Mouse (Mus musculus) hindbrain, embryonic 11.5 days (tissue): ENCODE data around the gene Pde10a. TPM values are rescaled to one million over a fixed set of nuclear protein-coding genes. Genes with fewer than 3 reads are reported as not detected.

Experiments
- ATAC-seq: fragments of 200-750 bp; cut with Nextera tagmentation; 2 replicates; pipeline ENCODE4 v1.8.0; 2017; ENCODE audit warnings: mild to moderate bottlenecking, moderate TSS enrichment, moderate library complexity; ENCODE audit not compliant: low FRiP score
- DNase-seq: peaks from one replicate; pipeline ENCODE4 v3.0.0-alpha.2; 2015; ENCODE audit warnings: low spot score
- H3K27ac ChIP-seq: fragments of 300-500 bp; sonication (generic); 2 replicates; pipeline ENCODE4 v1.5.1; 2014; ENCODE audit warnings: mild to moderate bottlenecking, low read depth, low read length
- H3K27me3 ChIP-seq: fragments of 300-500 bp; sonication (generic); 2 replicates; pipeline ENCODE4 v1.6.1; 2014; ENCODE audit warnings: mild to moderate bottlenecking, low read length, moderate library complexity, mixed read lengths; ENCODE audit not compliant: control insufficient read depth, insufficient read depth
- H3K36me3 ChIP-seq: fragments of 300-500 bp; sonication (generic); 2 replicates; pipeline ENCODE4 v1.6.1; 2014; ENCODE audit warnings: mild to moderate bottlenecking, low read length, moderate library complexity, mixed read lengths; ENCODE audit not compliant: control insufficient read depth, insufficient read depth
- H3K4me1 ChIP-seq: fragments of 300-500 bp; sonication (generic); replicated peaks from 2 replicates; pipeline ENCODE4 v1.6.1; 2014; ENCODE audit warnings: low read length, mixed read lengths; ENCODE audit not compliant: control insufficient read depth, insufficient read depth
- H3K4me2 ChIP-seq: fragments of 300-500 bp; sonication (generic); replicated peaks from 2 replicates; pipeline ENCODE4 v1.6.1; 2014; ENCODE audit warnings: mild to moderate bottlenecking, low read depth, low read length
- H3K4me3 ChIP-seq: fragments of 300-500 bp; sonication (generic); 2 replicates; pipeline ENCODE4 v1.5.1; 2014; ENCODE audit warnings: low read depth, low read length
- H3K9ac ChIP-seq: fragments of 300-500 bp; sonication (generic); 2 replicates; pipeline ENCODE4 v1.6.1; 2014; ENCODE audit warnings: low read depth, low read length
- H3K9me3 ChIP-seq: fragments of 300-500 bp; sonication (generic); 2 replicates; pipeline ENCODE4 v1.6.1; 2016; ENCODE audit warnings: low read length; ENCODE audit not compliant: control insufficient read depth
- WGBS: fragments of 180-500 bp; shearing (Covaris S2); extraction: QIAGEN DNeasy Blood & Tissue Kit; methylation state at CpG from one replicate; pipeline ENCODE4 v1.1.7; 2014; 5-methylcytosine and 5-hydroxymethylcytosine counted together
- polyA plus RNA-seq: library from polyadenylated mRNA; unstranded; fragments of >200 nt; fragmentation: Nextera tagmentation; extraction: Ambion mirVana; gene quantifications from 2 replicates; pipeline ENCODE4 v1.2.1, GENCODE M21; 2014

Gene Pde10a
- polyA plus RNA-seq, 1 experiment from 2014 or later: 7.6 TPM

- H3K27ac ChIP-seq: no peak overlapping the region
- 96% methylated on average over 6 of the region's 6 CpGs for WGBS
- DNase-seq (no peak), ATAC-seq (no peak)
- H3K27me3 ChIP-seq: no peaks in the 10 kb centered on the region
- no peaks in the 10 kb centered on the region for H3K36me3 ChIP-seq
- H3K9me3 ChIP-seq: no peaks in the 10 kb centered on the region
- H3K9ac ChIP-seq: no peak overlapping the region
- no peak overlapping the region for H3K4me2 ChIP-seq
- no peaks in the 10 kb centered on the region for H3K4me1 ChIP-seq
- no peak overlapping the region for H3K4me3 ChIP-seq
Observed at GRCm38 (mm10) chr17:8777710-8778109, 252.5 kb downstream of the Pde10a start.

- no peaks in the 10 kb centered on the region for H3K4me1 ChIP-seq
- WGBS: 73% methylated on average over 5 of the region's 5 CpGs
- ATAC-seq: no peak
Observed at GRCm38 (mm10) chr17:8778839-8779238, 253.7 kb downstream of the Pde10a start.

GRCm38 (mm10) chr17:8780484-8780883 is 255.3 kb downstream of the Pde10a start:
- H3K4me1 ChIP-seq: no peaks in the 10 kb centered on the region
- no peaks in the 10 kb centered on the region for H3K27me3 ChIP-seq
- ATAC-seq (no peak), DNase-seq (no peak)
- no peak overlapping the region for H3K4me2 ChIP-seq
- no peak overlapping the region for H3K9ac ChIP-seq
- no peak overlapping the region for H3K27ac ChIP-seq
- H3K9me3 ChIP-seq: no peaks in the 10 kb centered on the region
- H3K36me3 ChIP-seq: no peaks in the 10 kb centered on the region
- 92% methylated on average over 4 of the region's 4 CpGs for WGBS
- H3K4me3 ChIP-seq: no peak overlapping the region

More at GRCm38 (mm10) chr17:8778839-8779238, 253.7 kb downstream of the Pde10a start:
- no peak for DNase-seq
- H3K9me3 ChIP-seq: no peaks in the 10 kb centered on the region
- no peaks in the 10 kb centered on the region for H3K27me3 ChIP-seq
- H3K36me3 ChIP-seq: no peaks in the 10 kb centered on the region
- no peak overlapping the region for H3K4me2 ChIP-seq
- no peak overlapping the region for H3K27ac ChIP-seq
- no peak overlapping the region for H3K4me3 ChIP-seq
- H3K9ac ChIP-seq: no peak overlapping the region

GRCm38 (mm10) chr17:8781040-8781439 is 255.9 kb downstream of the Pde10a start:
- H3K4me2 ChIP-seq: no peak overlapping the region
- H3K36me3 ChIP-seq: no peaks in the 10 kb centered on the region
- no peak for DNase-seq
- no peaks in the 10 kb centered on the region for H3K9me3 ChIP-seq
- no peak overlapping the region for H3K27ac ChIP-seq
- 92% methylated on average over 2 of the region's 2 CpGs for WGBS
- no peak for ATAC-seq
- no peaks in the 10 kb centered on the region for H3K27me3 ChIP-seq
- H3K4me1 ChIP-seq: no peaks in the 10 kb centered on the region
- no peak overlapping the region for H3K4me3 ChIP-seq
- no peak overlapping the region for H3K9ac ChIP-seq

GRCm38 (mm10) chr17:8781576-8781975 is 256.4 kb downstream of the Pde10a start:
- no peak for ATAC-seq

GRCm38 (mm10) chr17:8785908-8786307 is 260.7 kb downstream of the Pde10a start:
- no peak overlapping the region for H3K27ac ChIP-seq
- WGBS: 59% methylated on average over 6 of the region's 6 CpGs
- no peaks in the 10 kb centered on the region for H3K36me3 ChIP-seq
- no peak overlapping the region for H3K9ac ChIP-seq
- H3K27me3 ChIP-seq: no peaks in the 10 kb centered on the region
- no peak for ATAC-seq
- no peaks in the 10 kb centered on the region for H3K9me3 ChIP-seq
- H3K4me3 ChIP-seq: no peak overlapping the region
- H3K4me2 ChIP-seq: no peak overlapping the region
- DNase-seq: no peak
- H3K4me1 ChIP-seq: no peaks in the 10 kb centered on the region

More at GRCm38 (mm10) chr17:8781576-8781975, 256.4 kb downstream of the Pde10a start:
- no peaks in the 10 kb centered on the region for H3K27me3 ChIP-seq
- no peak overlapping the region for H3K4me2 ChIP-seq
- no peak overlapping the region for H3K27ac ChIP-seq
- no peak overlapping the region for H3K4me3 ChIP-seq
- H3K4me1 ChIP-seq: no peaks in the 10 kb centered on the region
- DNase-seq: no peak
- WGBS: 81% methylated on average over 1 of the region's 1 CpGs
- no peak overlapping the region for H3K9ac ChIP-seq
- H3K9me3 ChIP-seq: no peaks in the 10 kb centered on the region
- H3K36me3 ChIP-seq: no peaks in the 10 kb centered on the region

GRCm38 (mm10) chr17:8786484-8786883 is 261.3 kb downstream of the Pde10a start:
- Histone ChIP-seq H3K27me3 (no peaks in the 10 kb centered on the region), H3K9ac (no peak overlapping the region), H3K9me3 (no peaks in the 10 kb centered on the region), H3K36me3 (no peaks in the 10 kb centered on the region), H3K4me1 (no peaks in the 10 kb centered on the region), H3K4me2 (no peak overlapping the region), H3K27ac (no peak overlapping the region), H3K4me3 (no peak overlapping the region)
- DNase-seq (no peak), ATAC-seq (no peak)
- 91% methylated on average over 4 of the region's 4 CpGs for WGBS

GRCm38 (mm10) chr17:8787762-8788161 is 262.6 kb downstream of the Pde10a start:
- DNase-seq (no peak), ATAC-seq (no peak)
- no peak overlapping the region for H3K4me2 ChIP-seq
- H3K4me1 ChIP-seq: no peaks in the 10 kb centered on the region
- H3K9me3 ChIP-seq: no peaks in the 10 kb centered on the region
- H3K4me3 ChIP-seq: no peak overlapping the region
- no peaks in the 10 kb centered on the region for H3K36me3 ChIP-seq
- H3K27ac ChIP-seq: no peak overlapping the region
- 58% methylated on average over 8 of the region's 8 CpGs for WGBS
- H3K27me3 ChIP-seq: no peaks in the 10 kb centered on the region
- no peak overlapping the region for H3K9ac ChIP-seq

GRCm38 (mm10) chr17:8791561-8791960 is 266.4 kb downstream of the Pde10a start:
- DNase-seq (no peak), ATAC-seq (no peak)
- WGBS: 68% methylated on average over 4 of the region's 4 CpGs
- Histone ChIP-seq H3K27ac (no peak overlapping the region), H3K4me3 (no peak overlapping the region), H3K27me3 (no peaks in the 10 kb centered on the region), H3K9ac (no peak overlapping the region), H3K9me3 (no peaks in the 10 kb centered on the region), H3K4me1 (no peaks in the 10 kb centered on the region), H3K36me3 (no peaks in the 10 kb centered on the region), H3K4me2 (no peak overlapping the region)
